Mouse (Mus musculus) midbrain, embryonic 13.5 days (tissue): Measurements from ENCODE around the gene Scaf1. TPM values are rescaled to one million over a fixed set of nuclear protein-coding genes. Genes with fewer than 3 reads are reported as not detected.

Experiments
- ATAC-seq: fragments of 200-750 bp; cut with Nextera tagmentation; 2 replicates; pipeline ENCODE4 v1.8.0; 2017; ENCODE audit warnings: mild to moderate bottlenecking, moderate TSS enrichment, moderate library complexity
- H3K27ac ChIP-seq: fragments of 300-500 bp; sonication (generic); 2 replicates; pipeline ENCODE4 v1.5.1; 2015; ENCODE audit warnings: inconsistent platforms, mild to moderate bottlenecking, moderate library complexity
- H3K27me3 ChIP-seq: fragments of 300-500 bp; sonication (generic); 2 replicates; pipeline ENCODE4 v1.6.1; 2015; ENCODE audit warnings: mild to moderate bottlenecking, inconsistent platforms
- H3K36me3 ChIP-seq: fragments of 300-500 bp; sonication (generic); 2 replicates; pipeline ENCODE4 v1.6.1; 2015; ENCODE audit warnings: mild to moderate bottlenecking, inconsistent platforms
- H3K4me1 ChIP-seq: fragments of 300-500 bp; sonication (generic); replicated peaks from 2 replicates; pipeline ENCODE4 v1.6.1; 2015; ENCODE audit warnings: inconsistent platforms
- H3K4me2 ChIP-seq: fragments of 300-500 bp; sonication (generic); replicated peaks from 2 replicates; pipeline ENCODE4 v1.6.1; 2015; ENCODE audit warnings: moderate library complexity, mild to moderate bottlenecking, inconsistent platforms
- H3K4me3 ChIP-seq: fragments of 300-500 bp; sonication (generic); replicated peaks from 2 replicates; pipeline ENCODE4 v1.5.1; 2015; ENCODE audit warnings: mild to moderate bottlenecking, inconsistent platforms
- H3K9ac ChIP-seq: fragments of 300-500 bp; sonication (generic); replicated peaks from 2 replicates; pipeline ENCODE4 v1.6.1; 2015; ENCODE audit warnings: mild to moderate bottlenecking, inconsistent platforms
- H3K9me3 ChIP-seq: fragments of 300-500 bp; sonication (generic); 2 replicates; pipeline ENCODE4 v1.6.1; 2016; ENCODE audit warnings: mild to moderate bottlenecking, inconsistent platforms
- WGBS: fragments of 180-500 bp; shearing (Covaris S2); methylation state at CpG from one replicate; pipeline ENCODE4 v1.1.7; 2015; 5-methylcytosine and 5-hydroxymethylcytosine counted together
- microRNA-seq: library from miRNA; unstranded; fragments of <30 nt; microRNA quantifications from one replicate; pipeline ENCODE4, GENCODE M21; 2016
- polyA plus RNA-seq: library from polyadenylated mRNA; unstranded; fragments of >200 nt; fragmentation: Nextera tagmentation; extraction: Ambion mirVana; gene quantifications from 2 replicates; pipeline ENCODE4 v1.2.1, GENCODE M21; 2015

Scaf1 gene
- polyA plus RNA-seq, 1 experiment from 2014 or later, result 47.7 TPM

- H3K9me3 ChIP-seq, result no peaks in the 10 kb centered on the region
- 0 out of 2 replicates have a peak overlapping the region, but pooled peaks have one; percentile 6 for H3K9ac ChIP-seq
- H3K36me3 ChIP-seq, result peaks cover 38% of the 10 kb centered on the region
- no peak overlapping the region for H3K4me2 ChIP-seq
- H3K4me3 ChIP-seq, result no peak overlapping the region
- no peak overlapping the region for H3K27ac ChIP-seq
- no peak for ATAC-seq
- peaks cover 9% of the 10 kb centered on the region for H3K4me1 ChIP-seq
- H3K27me3 ChIP-seq, result peaks cover 4% of the 10 kb centered on the region; the same call in 1 of the 2 replicates
- WGBS, result 73% methylated on average over 20 of the region's 20 CpGs
Measured at GRCm38 (mm10) chr7:44957183-44957835, 58.9 kb downstream of the Scaf1 start.

GRCm38 (mm10) chr7:44956266-44956665 is 59.9 kb downstream of the Scaf1 start:
- Histone ChIP-seq H3K9me3 (no peaks in the 10 kb centered on the region), H3K4me2 (no peak overlapping the region), H3K27me3 (peaks cover 14% of the 10 kb centered on the region), H3K27ac (peak overlapping the region; percentile 19; the same call in 1 of the 2 replicates), H3K4me1 (peaks cover 18% of the 10 kb centered on the region), H3K9ac (0 out of 2 replicates have a peak overlapping the region, but pooled peaks have one; percentile 19), H3K4me3 (no peak overlapping the region), H3K36me3 (peaks cover 28% of the 10 kb centered on the region)
- 61% methylated on average over 6 of the region's 6 CpGs for WGBS
- ATAC-seq, result no peak

DNA sequence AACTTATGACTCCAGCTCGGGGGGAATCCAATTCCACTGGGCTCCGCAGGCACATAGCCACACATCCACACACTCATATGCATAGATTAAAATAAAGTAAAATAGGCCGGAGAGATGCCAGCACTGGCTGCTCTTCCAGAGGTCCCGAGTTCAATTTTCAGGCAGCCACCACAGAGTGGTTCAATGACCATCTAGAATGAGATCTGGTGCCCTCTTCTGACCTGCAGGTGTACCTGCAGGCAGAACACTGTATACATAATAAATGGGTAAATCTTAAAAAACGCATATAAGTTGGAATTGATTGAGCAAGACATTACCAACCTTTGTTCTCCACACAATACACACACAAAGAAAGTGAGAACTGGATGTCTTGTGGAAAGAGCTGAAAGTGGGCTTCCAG is 60.5 kb downstream of the Scaf1 start:
- no peaks in the 10 kb centered on the region for H3K9me3 ChIP-seq
- H3K4me1 ChIP-seq, result peaks cover 18% of the 10 kb centered on the region
- no peak overlapping the region for H3K9ac ChIP-seq
- ATAC-seq, result no peak
- no peak overlapping the region for H3K27ac ChIP-seq
- H3K27me3 ChIP-seq, result peaks cover 21% of the 10 kb centered on the region
- H3K4me3 ChIP-seq, result no peak overlapping the region
- H3K4me2 ChIP-seq, result no peak overlapping the region
- 51% methylated on average over 5 of the region's 5 CpGs for WGBS
- H3K36me3 ChIP-seq, result peaks cover 22% of the 10 kb centered on the region

DNA sequence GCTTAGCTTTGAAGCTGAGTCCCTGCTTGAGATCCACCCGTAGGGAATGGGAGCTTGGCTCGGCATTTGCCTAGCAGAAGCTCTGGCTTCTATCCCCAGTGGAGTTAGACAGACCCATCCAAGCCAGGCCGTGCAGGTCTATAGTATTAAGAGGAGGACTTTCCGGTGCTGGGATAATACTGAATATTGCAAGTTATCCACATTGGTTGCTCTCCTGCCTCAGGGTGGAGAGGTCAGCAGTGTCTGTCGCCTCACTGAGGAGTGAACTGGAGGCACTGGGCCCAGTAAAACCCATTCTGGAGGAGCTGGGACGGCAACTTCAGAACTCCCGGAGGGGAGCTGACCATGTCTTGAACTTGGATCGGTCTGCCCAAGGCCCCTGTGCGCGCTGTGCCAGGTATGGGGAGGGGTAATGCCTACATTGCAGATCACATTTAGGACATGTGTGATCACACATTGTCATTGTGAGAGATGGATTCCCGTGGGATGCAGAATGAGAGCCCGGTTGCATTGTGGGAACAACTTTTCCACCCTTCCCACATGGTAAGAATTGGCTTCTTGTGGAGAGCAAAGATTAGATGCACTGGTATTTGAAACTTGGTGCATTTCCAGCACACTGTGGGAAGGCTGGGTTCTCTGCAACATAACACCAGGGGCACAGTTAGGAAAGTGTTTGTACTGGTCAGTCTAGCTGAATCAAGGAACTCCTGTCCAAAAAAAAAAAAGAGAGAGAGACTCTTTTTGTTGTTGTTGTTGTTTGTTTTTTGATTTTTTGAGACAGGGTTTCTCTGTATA is 61.9 kb downstream of the Scaf1 start:
- WGBS, result 81% methylated on average over 12 of the region's 12 CpGs
- ATAC-seq, result no peak
- Histone ChIP-seq H3K27ac (no peak overlapping the region), H3K27me3 (peaks cover 33% of the 10 kb centered on the region), H3K9me3 (no peaks in the 10 kb centered on the region), H3K9ac (no peak overlapping the region), H3K4me1 (peaks cover 18% of the 10 kb centered on the region), H3K4me3 (no peak overlapping the region), H3K4me2 (no peak overlapping the region), H3K36me3 (peaks cover 10% of the 10 kb centered on the region)

- Histone ChIP-seq H3K9ac (no peak overlapping the region), H3K36me3 (peaks cover 2% of the 10 kb centered on the region; the same call in 1 of the 2 replicates), H3K4me3 (no peak overlapping the region), H3K9me3 (no peaks in the 10 kb centered on the region), H3K4me1 (peaks cover 18% of the 10 kb centered on the region), H3K27me3 (peaks cover 33% of the 10 kb centered on the region), H3K27ac (no peak overlapping the region), H3K4me2 (no peak overlapping the region)
- no peak for ATAC-seq
- 56% methylated on average over 14 of the region's 14 CpGs for WGBS
Measured at GRCm38 (mm10) chr7:44953561-44953960, 62.6 kb downstream of the Scaf1 start.

Small RNA genes lying within 50 kb of the gene (microRNA-seq; reads per million reads assigned to microRNA genes)
- gene Mir7054, result 0.82 reads per million

Other genes with a start within 250 kb of the Scaf1 start
- 55.7 and 61.3 TPM in 2 replicates for gene Nup62, start 200.3 kb downstream of the Scaf1 start, polyA plus RNA-seq
- gene Il4i1, start 200.0 kb downstream of the Scaf1 start, polyA plus RNA-seq, result 2.0 and 2.1 TPM in 2 replicates
- gene Atf5, start 199.7 kb downstream of the Scaf1 start, polyA plus RNA-seq, result 3.8 and 5.4 TPM in 2 replicates
- 78.9 and 88.2 TPM in 2 replicates for gene Akt1s1, start 167.4 kb downstream of the Scaf1 start, polyA plus RNA-seq
- 109 and 110 TPM in 2 replicates for gene Tbc1d17, start 167.3 kb downstream of the Scaf1 start, polyA plus RNA-seq
- 32.3 and 38.5 TPM in 2 replicates for gene Pnkp, start 159.2 kb downstream of the Scaf1 start, polyA plus RNA-seq
- gene Ptov1, start 146.6 kb downstream of the Scaf1 start, polyA plus RNA-seq, result 524 and 584 TPM in 2 replicates
- 151 and 162 TPM in 2 replicates for gene Med25, start 123.7 kb downstream of the Scaf1 start, polyA plus RNA-seq
- gene Fuz, start 120.3 kb downstream of the Scaf1 start, polyA plus RNA-seq, result 24.2 and 26.9 TPM in 2 replicates
- 98.1 and 98.6 TPM in 2 replicates for gene Ap2a1, start 86.9 kb downstream of the Scaf1 start, polyA plus RNA-seq
- gene Tsks, start 73.2 kb downstream of the Scaf1 start, polyA plus RNA-seq, result 0.17 TPM in 1 of 2 replicates, not detected in the other
- gene Cpt1c, start 41.5 kb downstream of the Scaf1 start, polyA plus RNA-seq, result 47.0 and 56.0 TPM in 2 replicates
- 784 and 789 TPM in 2 replicates for gene Prmt1, start 29.8 kb downstream of the Scaf1 start, polyA plus RNA-seq
- 63.0 and 70.7 TPM in 2 replicates for gene Irf3, start 18.7 kb downstream of the Scaf1 start, polyA plus RNA-seq
- 21.3 and 21.6 TPM in 2 replicates for gene Bcl2l12, start 17.7 kb downstream of the Scaf1 start, polyA plus RNA-seq
- 8.4 and 9.6 TPM in 2 replicates for gene Rras, start 1.6 kb upstream of the Scaf1 start, polyA plus RNA-seq
- gene Prr12, start 36.5 kb upstream of the Scaf1 start, polyA plus RNA-seq, result 14.0 and 17.0 TPM in 2 replicates
- 56.5 and 61.8 TPM in 2 replicates for gene Nosip, start 46.1 kb upstream of the Scaf1 start, polyA plus RNA-seq
- 13.2 and 14.5 TPM in 2 replicates for gene Prrg2, start 46.3 kb upstream of the Scaf1 start, polyA plus RNA-seq
- 57.7 and 69.8 TPM in 2 replicates for gene Rcn3, start 75.9 kb upstream of the Scaf1 start, polyA plus RNA-seq
- gene Fcgrt, start 87.5 kb upstream of the Scaf1 start, polyA plus RNA-seq, result 17.6 and 18.4 TPM in 2 replicates
- 1,074 TPM in 2 replicates for gene Rps11, start 108.1 kb upstream of the Scaf1 start, polyA plus RNA-seq
- gene Rpl13a, start 112.4 kb upstream of the Scaf1 start, polyA plus RNA-seq, result 838 and 877 TPM in 2 replicates
- 0.24 TPM in 1 of 2 replicates, not detected in the other for gene Gm45713, start 119.9 kb upstream of the Scaf1 start, polyA plus RNA-seq
- 0.82 and 1.3 TPM in 2 replicates for gene Flt3l, start 120.1 kb upstream of the Scaf1 start, polyA plus RNA-seq
- gene Pih1d1, start 137.9 kb upstream of the Scaf1 start, polyA plus RNA-seq, result 93.0 and 96.0 TPM in 2 replicates
- 24.7 and 27.2 TPM in 2 replicates for gene Aldh16a1, start 138.2 kb upstream of the Scaf1 start, polyA plus RNA-seq
- gene Slc17a7, start 147.6 kb upstream of the Scaf1 start, polyA plus RNA-seq, result 0.34 and 1.8 TPM in 2 replicates
- not detected in 2 replicates for gene Gfy, start 163.2 kb upstream of the Scaf1 start, polyA plus RNA-seq
- 1.8 and 2.1 TPM in 2 replicates for gene Pth2, start 164.6 kb upstream of the Scaf1 start, polyA plus RNA-seq
- gene Ccdc155, start 188.5 kb upstream of the Scaf1 start, polyA plus RNA-seq, result 0.59 and 0.97 TPM in 2 replicates
- gene Dkkl1, start 195.8 kb upstream of the Scaf1 start, polyA plus RNA-seq, result 1.5 and 1.6 TPM in 2 replicates
- gene Tead2, start 199.4 kb upstream of the Scaf1 start, polyA plus RNA-seq, result 112 and 124 TPM in 2 replicates
- 0.84 and 1.5 TPM in 2 replicates for gene Cd37, start 222.8 kb upstream of the Scaf1 start, polyA plus RNA-seq
- gene Slc6a16, start 224.7 kb upstream of the Scaf1 start, polyA plus RNA-seq, result 0.24 and 0.28 TPM in 2 replicates